Mouse (Mus musculus) midbrain, embryonic 14.5 days (tissue): ENCODE data around the gene Nt5c2. TPM values are rescaled to one million over a fixed set of nuclear protein-coding genes. Genes with fewer than 3 reads are reported as not detected.

ENCODE experiments used
- ATAC-seq: fragments of 200-750 bp; cut with Nextera tagmentation; 2 replicates; pipeline ENCODE4 v1.8.0; 2017; ENCODE audit warnings: moderate number of reproducible peaks, moderate library complexity; ENCODE audit not compliant: low FRiP score, low TSS enrichment
- DNase-seq: peaks from one replicate; pipeline ENCODE4 v3.0.0-alpha.2; 2015
- H3K27ac ChIP-seq: fragments of 300-500 bp; sonication (generic); replicated peaks from 2 replicates; pipeline ENCODE4 v1.5.1; 2014; ENCODE audit warnings: mild to moderate bottlenecking, low read depth, low read length, moderate library complexity
- H3K27me3 ChIP-seq: fragments of 300-500 bp; sonication (generic); 2 replicates; pipeline ENCODE4 v1.6.1; 2014; ENCODE audit warnings: low read length, control low read depth, mixed read lengths; ENCODE audit not compliant: control insufficient read depth, insufficient read depth
- H3K36me3 ChIP-seq: fragments of 300-500 bp; sonication (generic); 2 replicates; pipeline ENCODE4 v1.6.1; 2014; ENCODE audit warnings: low read length, control low read depth; ENCODE audit not compliant: control insufficient read depth, insufficient read depth
- H3K4me1 ChIP-seq: fragments of 300-500 bp; sonication (generic); 2 replicates; pipeline ENCODE4 v1.6.1; 2014; ENCODE audit warnings: mild to moderate bottlenecking, antibody characterized with exemption, low read length, control low read depth; ENCODE audit not compliant: control insufficient read depth, insufficient read depth
- H3K4me2 ChIP-seq: fragments of 300-500 bp; sonication (generic); 2 replicates; pipeline ENCODE4 v1.6.1; 2014; ENCODE audit warnings: mild to moderate bottlenecking, low read length, moderate library complexity
- H3K4me3 ChIP-seq: fragments of 300-500 bp; sonication (generic); replicated peaks from 2 replicates; pipeline ENCODE4 v1.5.1; 2014; ENCODE audit warnings: low read depth, low read length
- H3K9ac ChIP-seq: fragments of 300-500 bp; sonication (generic); replicated peaks from 2 replicates; pipeline ENCODE4 v1.6.1; 2014; ENCODE audit warnings: mild to moderate bottlenecking, low read length, moderate library complexity
- H3K9me3 ChIP-seq: fragments of 300-500 bp; sonication (generic); 2 replicates; pipeline ENCODE4 v1.6.1; 2016; ENCODE audit warnings: low read length, control low read depth, mixed read lengths; ENCODE audit not compliant: control insufficient read depth
- WGBS: fragments of 180-500 bp; shearing (Covaris S2); extraction: QIAGEN DNeasy Blood & Tissue Kit; methylation state at CpG from one replicate; pipeline ENCODE4 v1.1.7; 2014; 5-methylcytosine and 5-hydroxymethylcytosine counted together
- polyA plus RNA-seq: library from polyadenylated mRNA; unstranded; fragments of >200 nt; fragmentation: Nextera tagmentation; extraction: Ambion mirVana; gene quantifications from 2 replicates; pipeline ENCODE4 v1.2.1, GENCODE M21; 2014

Gene Nt5c2
- polyA plus RNA-seq, 1 experiment from 2014 or later, result 89.9 TPM

DNA sequence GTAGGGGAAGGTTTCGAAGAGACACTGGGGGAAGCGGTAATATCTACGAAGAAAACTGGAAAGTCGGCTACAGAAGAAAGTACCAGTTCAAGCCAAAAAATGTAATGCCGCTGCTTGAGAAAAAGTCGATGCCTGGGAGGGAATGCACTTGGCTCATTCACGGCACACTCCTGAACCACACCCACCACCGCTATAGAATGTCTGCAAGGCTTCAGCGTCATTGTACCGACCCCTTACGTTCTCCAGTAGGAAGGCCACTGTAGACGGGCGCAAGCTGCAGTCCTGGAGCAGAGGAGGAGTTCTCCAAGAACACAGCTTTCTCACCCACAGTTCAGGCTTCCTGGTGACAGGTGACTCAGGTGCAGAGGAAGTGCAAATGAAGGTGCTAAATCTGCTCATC lies 8.6 kb upstream of the Nt5c2 start:
- peaks cover 12% of the 10 kb centered on the region; the same call in 1 of the 2 replicates for H3K4me1 ChIP-seq
- H3K4me2 ChIP-seq, result no peak overlapping the region
- H3K27me3 ChIP-seq, result no peaks in the 10 kb centered on the region
- DNase-seq (no peak), ATAC-seq (no peak)
- H3K36me3 ChIP-seq, result peaks cover 55% of the 10 kb centered on the region
- H3K9me3 ChIP-seq, result no peaks in the 10 kb centered on the region
- no peak overlapping the region for H3K27ac ChIP-seq
- 92% methylated on average over 13 of the region's 13 CpGs for WGBS
- no peak overlapping the region for H3K4me3 ChIP-seq
- H3K9ac ChIP-seq, result no peak overlapping the region

DNA sequence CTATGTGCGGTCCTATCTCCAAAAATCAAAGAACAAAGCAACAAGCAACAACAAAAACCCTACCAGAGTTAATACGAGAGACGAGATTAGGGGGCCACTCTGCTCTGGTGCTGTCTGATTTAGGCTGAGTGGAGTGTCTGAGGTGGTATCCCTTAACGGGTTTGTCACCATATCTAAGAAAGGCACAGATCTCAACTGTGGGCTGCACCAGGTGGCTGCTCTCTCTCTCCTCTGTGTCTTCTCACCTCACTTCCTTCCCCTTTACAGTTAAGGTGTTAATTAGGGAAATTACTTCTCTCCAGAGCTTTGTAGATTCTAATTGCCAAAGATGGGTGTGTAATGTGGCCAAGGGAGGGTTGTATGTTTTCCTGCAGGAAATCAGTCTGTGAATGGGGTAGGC lies 7.8 kb upstream of the Nt5c2 start:
- no peaks in the 10 kb centered on the region for H3K27me3 ChIP-seq
- 85% methylated on average over 4 of the region's 4 CpGs for WGBS
- no peak overlapping the region for H3K4me3 ChIP-seq
- ATAC-seq (no peak), DNase-seq (no peak)
- peaks cover 55% of the 10 kb centered on the region for H3K36me3 ChIP-seq
- H3K27ac ChIP-seq, result no peak overlapping the region
- H3K4me1 ChIP-seq, result peaks cover 12% of the 10 kb centered on the region; the same call in 1 of the 2 replicates
- H3K4me2 ChIP-seq, result no peak overlapping the region
- H3K9ac ChIP-seq, result no peak overlapping the region
- H3K9me3 ChIP-seq, result no peaks in the 10 kb centered on the region

DNA sequence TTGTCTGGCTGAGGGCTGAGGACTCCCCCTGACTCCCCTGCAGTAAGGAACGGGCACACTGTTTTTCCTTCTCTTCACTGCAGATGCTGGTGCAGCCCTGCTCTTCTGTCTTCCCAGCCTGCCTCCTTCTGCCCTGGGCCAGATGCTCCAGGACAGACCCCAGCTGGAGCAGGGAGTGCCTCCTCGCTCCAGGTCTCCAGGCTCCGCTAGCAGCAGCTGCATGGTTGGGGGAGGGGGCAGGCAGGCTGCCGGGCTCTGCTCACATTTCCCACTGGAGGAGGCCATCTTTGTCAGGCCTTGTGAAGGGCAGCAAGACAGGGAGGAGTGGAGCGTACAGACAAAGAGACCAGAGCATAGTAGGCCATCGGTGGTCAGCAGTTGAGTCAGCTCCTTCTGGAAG lies 4.4 kb upstream of the Nt5c2 start:
- ATAC-seq (peak; percentile 29; the same call in 1 of the 2 replicates), DNase-seq (peak; percentile 74)
- H3K4me1 ChIP-seq, result peaks cover 12% of the 10 kb centered on the region; the same call in 1 of the 2 replicates
- peaks cover 5% of the 10 kb centered on the region; the same call in 1 of the 2 replicates for H3K27me3 ChIP-seq
- peak overlapping the region; percentile 88 for H3K9ac ChIP-seq
- peak overlapping the region; percentile 60 for H3K4me2 ChIP-seq
- peak overlapping the region; percentile 80 for H3K4me3 ChIP-seq
- peaks cover 35% of the 10 kb centered on the region for H3K36me3 ChIP-seq
- WGBS, result 15% methylated on average over 6 of the region's 6 CpGs
- H3K9me3 ChIP-seq, result no peaks in the 10 kb centered on the region
- H3K27ac ChIP-seq, result peak overlapping the region; percentile 75

DNA sequence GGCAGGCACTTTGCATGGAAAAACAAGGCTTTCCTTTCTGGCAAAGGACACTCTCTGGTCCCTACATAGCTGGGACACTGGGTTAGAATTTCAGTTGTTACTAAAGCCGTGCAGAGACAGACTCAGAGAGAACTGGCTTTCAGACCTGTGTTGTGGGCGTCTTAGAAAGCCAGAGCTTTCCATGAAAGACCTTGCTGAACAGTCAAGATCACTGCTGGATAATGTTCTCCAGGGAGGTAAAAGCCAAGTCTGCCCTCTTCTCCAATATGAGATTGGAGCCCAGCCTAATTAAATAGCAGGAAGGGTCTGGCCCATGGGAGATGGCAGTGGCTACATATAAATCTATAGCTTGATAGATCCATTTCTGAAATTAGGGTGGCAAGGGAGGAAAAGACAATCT lies 3.4 kb upstream of the Nt5c2 start:
- peaks cover 14% of the 10 kb centered on the region; the same call in 1 of the 2 replicates for H3K4me1 ChIP-seq
- peak; percentile 39 for DNase-seq
- peak overlapping the region; percentile 60 for H3K4me2 ChIP-seq
- H3K27ac ChIP-seq, result peak overlapping the region; percentile 75
- H3K9me3 ChIP-seq, result no peaks in the 10 kb centered on the region
- H3K36me3 ChIP-seq, result peaks cover 25% of the 10 kb centered on the region
- H3K9ac ChIP-seq, result peak overlapping the region; percentile 88
- H3K27me3 ChIP-seq, result peaks cover 6% of the 10 kb centered on the region; the same call in 1 of the 2 replicates
- 11% methylated on average over 2 of the region's 2 CpGs for WGBS
- no peak for ATAC-seq
- H3K4me3 ChIP-seq, result peak overlapping the region; percentile 80

DNA sequence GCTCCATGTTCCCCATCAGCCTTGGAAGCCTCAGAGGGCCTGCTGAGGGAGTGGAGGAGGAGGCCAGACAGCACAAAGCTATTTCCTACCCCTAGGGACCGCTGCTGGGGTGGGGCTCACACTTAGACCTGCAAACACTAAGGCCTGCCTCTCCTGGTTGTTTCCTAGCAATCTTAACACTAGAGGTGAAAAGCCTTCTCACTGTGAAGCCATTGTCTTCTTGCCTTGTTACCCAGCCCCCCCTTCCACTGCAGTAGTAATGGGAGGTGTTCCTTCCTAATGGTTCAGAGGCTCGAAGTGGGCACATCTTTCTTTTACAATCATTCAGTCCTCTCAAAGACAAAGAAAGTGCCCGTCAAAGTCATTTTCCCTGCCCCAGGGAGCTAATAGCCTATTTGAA lies 2.9 kb upstream of the Nt5c2 start:
- WGBS, result 3% methylated on average over 3 of the region's 3 CpGs
- peaks cover 17% of the 10 kb centered on the region; the same call in 1 of the 2 replicates for H3K4me1 ChIP-seq
- peak overlapping the region; percentile 75 for H3K27ac ChIP-seq
- peak overlapping the region; percentile 88 for H3K9ac ChIP-seq
- peaks cover 20% of the 10 kb centered on the region for H3K36me3 ChIP-seq
- H3K4me3 ChIP-seq, result peak overlapping the region; percentile 80
- peaks cover 6% of the 10 kb centered on the region; the same call in 1 of the 2 replicates for H3K27me3 ChIP-seq
- ATAC-seq (no peak), DNase-seq (peak; percentile 70)
- no peaks in the 10 kb centered on the region for H3K9me3 ChIP-seq
- peak overlapping the region; percentile 60 for H3K4me2 ChIP-seq

DNA sequence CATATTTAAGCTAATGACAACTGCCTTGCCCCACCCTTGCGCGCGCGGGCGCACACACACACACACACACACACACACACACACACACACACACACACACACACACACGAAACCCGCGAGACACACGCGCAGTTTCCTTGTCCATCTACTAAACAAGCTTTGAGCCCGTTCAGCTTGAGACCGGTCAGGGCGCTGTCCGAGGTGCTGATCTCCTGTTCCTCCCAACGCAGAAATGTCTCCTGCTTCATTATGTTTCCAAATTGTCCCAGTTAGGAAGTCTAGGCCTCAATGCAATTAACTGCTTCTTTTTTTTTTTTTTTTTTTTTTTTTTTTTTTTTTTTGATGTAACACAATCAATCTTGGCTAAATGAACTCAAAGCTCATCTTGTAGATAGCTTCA lies 1.5 kb upstream of the Nt5c2 start:
- Histone ChIP-seq H3K4me2 (peak overlapping the region; percentile 60), H3K27me3 (peaks cover 6% of the 10 kb centered on the region; the same call in 1 of the 2 replicates), H3K9me3 (no peaks in the 10 kb centered on the region), H3K36me3 (peaks cover 6% of the 10 kb centered on the region), H3K9ac (peak overlapping the region; percentile 88), H3K4me1 (peaks cover 17% of the 10 kb centered on the region; the same call in 1 of the 2 replicates), H3K27ac (peak overlapping the region; percentile 95), H3K4me3 (peak overlapping the region; percentile 80)
- peak; percentile 78 for DNase-seq
- ATAC-seq, result no peak
- WGBS, result under 1% methylated on average over 15 of the region's 15 CpGs

DNA sequence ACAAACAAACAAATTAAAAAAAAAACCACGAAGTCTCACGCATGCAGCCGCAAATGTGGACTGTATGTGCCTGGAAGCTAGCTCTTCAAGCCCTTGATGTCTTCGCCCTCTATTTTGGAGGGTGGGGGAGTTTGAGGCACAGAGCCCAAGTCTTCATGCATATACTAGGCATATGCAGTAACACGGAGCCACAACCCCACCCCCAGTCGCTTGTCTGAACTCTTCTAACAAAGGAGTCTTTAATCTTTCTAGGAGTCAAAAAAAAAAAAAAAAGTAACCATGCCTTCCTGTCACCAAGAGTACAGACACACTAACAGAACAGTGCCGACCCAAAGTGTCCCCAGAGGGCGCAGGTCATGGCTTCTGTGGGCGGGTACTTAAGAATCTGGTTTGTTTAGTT lies 1.0 kb upstream of the Nt5c2 start:
- ATAC-seq (no peak), DNase-seq (peak; percentile 52)
- Histone ChIP-seq H3K4me1 (peaks cover 17% of the 10 kb centered on the region; the same call in 1 of the 2 replicates), H3K9ac (peak overlapping the region; percentile 88), H3K27me3 (peaks cover 6% of the 10 kb centered on the region; the same call in 1 of the 2 replicates), H3K9me3 (no peaks in the 10 kb centered on the region), H3K36me3 (peaks cover 1% of the 10 kb centered on the region), H3K4me3 (peak overlapping the region; percentile 80), H3K4me2 (peak overlapping the region; percentile 60), H3K27ac (peak overlapping the region; percentile 95)
- 4% methylated on average over 9 of the region's 9 CpGs for WGBS

DNA sequence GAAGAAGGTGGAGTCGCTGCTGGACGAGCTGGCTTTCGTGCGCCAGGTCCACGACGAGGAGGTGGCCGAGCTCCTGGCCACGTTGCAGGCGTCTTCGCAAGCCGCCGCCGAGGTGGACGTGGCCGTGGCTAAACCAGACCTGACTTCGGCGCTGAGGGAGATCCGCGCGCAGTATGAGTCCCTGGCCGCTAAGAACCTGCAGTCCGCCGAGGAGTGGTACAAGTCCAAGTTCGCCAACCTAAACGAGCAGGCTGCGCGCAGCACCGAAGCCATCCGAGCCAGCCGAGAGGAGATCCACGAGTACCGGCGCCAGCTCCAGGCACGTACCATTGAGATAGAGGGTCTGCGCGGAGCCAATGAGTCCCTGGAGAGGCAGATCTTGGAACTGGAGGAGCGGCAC lies 443 bp upstream of the Nt5c2 start:
- peak overlapping the region; percentile 60 for H3K4me2 ChIP-seq
- peak; percentile 0; the same call in 1 of the 2 replicates for ATAC-seq
- peaks cover 6% of the 10 kb centered on the region; the same call in 1 of the 2 replicates for H3K27me3 ChIP-seq
- H3K4me1 ChIP-seq, result peaks cover 17% of the 10 kb centered on the region; the same call in 1 of the 2 replicates
- 1% methylated on average over 37 of the region's 37 CpGs for WGBS
- H3K27ac ChIP-seq, result peak overlapping the region; percentile 95
- no peaks in the 10 kb centered on the region for H3K9me3 ChIP-seq
- H3K9ac ChIP-seq, result peak overlapping the region; percentile 88
- peak overlapping the region; percentile 80 for H3K4me3 ChIP-seq
- H3K36me3 ChIP-seq, result no peaks in the 10 kb centered on the region
- DNase-seq, result peak; percentile 60

DNA sequence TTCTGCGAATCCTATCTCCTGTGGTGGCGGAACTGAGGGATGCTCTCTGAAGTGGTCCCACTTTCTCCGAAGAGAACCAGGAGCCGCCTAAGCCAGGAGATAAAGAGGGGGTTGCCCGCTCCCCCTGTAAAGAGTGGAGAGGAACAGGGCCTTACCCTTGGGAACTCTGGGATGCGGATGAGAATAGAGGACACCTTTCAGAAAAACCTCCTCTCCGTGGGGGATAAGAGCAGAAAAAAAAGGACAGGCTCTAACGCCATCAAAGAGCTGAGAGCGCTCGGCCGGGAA lies 850 bp downstream of the Nt5c2 start:
- peak; percentile 40 for ATAC-seq

More for the DNA sequence above, 850 bp downstream of the Nt5c2 start:
- peak overlapping the region; percentile 95 for H3K27ac ChIP-seq
- no peaks in the 10 kb centered on the region for H3K36me3 ChIP-seq
- WGBS, result under 1% methylated on average over 11 of the region's 11 CpGs
- DNase-seq, result no peak
- peak overlapping the region; percentile 60 for H3K4me2 ChIP-seq
- peaks cover 7% of the 10 kb centered on the region; the same call in 1 of the 2 replicates for H3K4me1 ChIP-seq
- no peaks in the 10 kb centered on the region for H3K9me3 ChIP-seq
- H3K4me3 ChIP-seq, result peak overlapping the region; percentile 80
- peaks cover 6% of the 10 kb centered on the region; the same call in 1 of the 2 replicates for H3K27me3 ChIP-seq
- peak overlapping the region; percentile 88 for H3K9ac ChIP-seq
